Mouse (Mus musculus) olfactory bulb, adult 2 months (tissue): Measurements from ENCODE around the gene Hdac4.

ENCODE experiments used
- CTCF ChIP-seq: fragments of 200-500 bp; IDR thresholded peaks from 2 replicates; pipeline ENCODE4 v1.5.1; 2012; ENCODE audit warnings: low read depth, mild to moderate bottlenecking, low read length, moderate library complexity; ENCODE audit not compliant: insufficient read depth
- POLR2A ChIP-seq: fragments of 200-500 bp; IDR thresholded peaks from 2 replicates; pipeline ENCODE4 v1.6.1; 2012; ENCODE audit warnings: mild to moderate bottlenecking, low read depth, low read length, moderate library complexity; ENCODE audit not compliant: insufficient read depth

GRCm38 (mm10) chr1:91942031-91942430 is 253.5 kb downstream of the Hdac4 start:
- TF ChIP-seq CTCF (no peak), POLR2A (no peak)
